Mouse (Mus musculus): ENCODE measurements around the gene Car9. TPM values are rescaled to one million over a fixed set of nuclear protein-coding genes. Genes with fewer than 3 reads are reported as not detected.

Car9 gene
- polyA plus RNA-seq, 1 experiment from 2014 or later, result 4.8 TPM

DNA sequence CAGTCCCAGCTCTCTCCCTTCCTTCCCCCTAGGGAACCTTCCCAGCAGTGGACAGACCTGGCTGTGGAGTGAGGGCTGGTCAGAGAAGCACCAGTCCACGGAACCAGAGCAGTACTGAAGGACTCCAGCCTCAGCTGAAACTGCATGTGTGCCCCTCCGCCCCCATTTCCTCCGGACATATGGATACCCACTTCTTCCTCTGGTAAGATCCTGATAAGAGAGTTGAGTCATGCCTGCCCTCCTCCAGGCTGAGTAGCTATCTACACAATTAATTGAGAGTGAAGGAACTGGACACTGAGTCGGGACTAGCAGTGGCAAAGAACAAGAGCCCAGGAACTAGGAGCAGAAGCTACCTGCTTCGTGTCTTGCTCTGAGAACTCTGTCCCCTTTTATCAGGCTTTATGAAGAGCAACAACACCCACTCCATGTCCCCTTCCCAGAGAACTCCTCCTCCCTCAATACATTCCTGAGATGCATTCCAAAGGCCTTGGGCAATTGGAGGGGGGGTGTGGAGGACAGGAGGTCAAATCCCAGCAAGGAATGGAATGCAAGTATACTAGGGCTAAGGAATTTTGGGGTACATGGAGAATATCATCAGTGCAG, 51.4 kb downstream of the Car9 start:
- Histone ChIP-seq H3K9me3 (replicated peaks) (no peaks in the 10 kb centered on the region), H3K4me3 (replicated peaks) (peak overlapping the region; percentile 27), H3K4me1 (peaks cover 43% of the 10 kb centered on the region), H3K27me3 (no peaks in the 10 kb centered on the region), H3K9ac (peak overlapping the region; percentile 21; the same call in 1 of the 2 replicates), H3K36me3 (peaks cover 37% of the 10 kb centered on the region), H3K27ac (replicated peaks) (peak overlapping the region; percentile 85), H3K4me2 (replicated peaks) (peak overlapping the region; percentile 84)
- no peak for ATAC-seq (ENCODE audit: insufficient number of reproducible peaks, low FRiP score, low TSS enrichment, low read depth)
- WGBS, result 21% methylated on average over 5 of the region's 5 CpGs

DNA sequence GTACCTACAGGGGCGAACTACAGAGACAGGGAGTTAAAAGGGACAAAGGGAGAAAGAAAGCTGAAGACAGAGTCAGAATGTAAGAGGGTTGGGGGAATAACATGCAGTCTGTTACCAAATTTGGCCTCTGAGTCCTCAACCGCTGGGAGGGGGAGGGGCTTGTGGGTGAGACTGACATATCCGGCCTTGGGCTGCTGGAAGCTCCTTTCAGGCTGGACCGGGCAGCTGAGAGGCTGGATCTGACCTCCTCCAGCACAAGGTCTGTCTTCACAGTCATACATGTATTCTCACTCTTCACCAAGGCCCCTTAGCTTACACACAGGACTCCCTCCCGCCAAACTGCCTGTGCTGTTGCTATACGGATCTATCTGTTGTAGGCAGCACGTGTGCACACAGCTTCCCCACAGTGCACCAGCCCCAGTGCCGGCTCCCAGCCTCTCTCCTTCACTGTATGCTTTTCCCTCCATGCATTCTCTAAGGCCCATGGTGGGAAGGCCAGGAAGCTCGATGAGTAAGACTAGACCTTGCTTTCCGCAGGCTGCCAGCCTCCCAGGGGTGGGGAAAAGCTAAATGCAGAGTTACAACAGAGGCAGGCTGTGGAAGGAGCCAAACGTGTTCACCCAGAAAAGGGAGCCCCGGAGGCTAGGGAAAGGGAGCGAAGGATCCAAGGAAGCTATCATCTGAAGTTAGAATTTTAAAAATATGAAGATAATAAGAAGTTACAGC, 52.0 kb downstream of the Car9 start:
- H3K36me3 ChIP-seq, result peaks cover 30% of the 10 kb centered on the region
- H3K4me3 ChIP-seq (replicated peaks), result peak overlapping the region; percentile 27
- no peak for ATAC-seq (ENCODE audit: insufficient number of reproducible peaks, low FRiP score, low TSS enrichment, low read depth)
- H3K27me3 ChIP-seq, result no peaks in the 10 kb centered on the region
- H3K9ac ChIP-seq, result peak overlapping the region; percentile 21; the same call in 1 of the 2 replicates
- H3K4me1 ChIP-seq, result peaks cover 50% of the 10 kb centered on the region
- peak overlapping the region; percentile 85 for H3K27ac ChIP-seq (replicated peaks)
- H3K4me2 ChIP-seq (replicated peaks), result peak overlapping the region; percentile 84
- WGBS, result 11% methylated on average over 13 of the region's 13 CpGs
- no peaks in the 10 kb centered on the region for H3K9me3 ChIP-seq (replicated peaks)

GRCm38 (mm10) chr4:43559519-43560242, 52.9 kb downstream of the Car9 start:
- H3K27ac ChIP-seq (replicated peaks), result peak overlapping the region; percentile 31; the same call in 1 of the 2 replicates
- peak overlapping the region; percentile 84 for H3K4me2 ChIP-seq (replicated peaks)
- peak overlapping the region; percentile 95 for H3K4me3 ChIP-seq (replicated peaks)
- H3K36me3 ChIP-seq, result peaks cover 26% of the 10 kb centered on the region
- no peaks in the 10 kb centered on the region for H3K27me3 ChIP-seq
- H3K9me3 ChIP-seq (replicated peaks), result no peaks in the 10 kb centered on the region
- WGBS, result 64% methylated on average over 13 of the region's 13 CpGs
- no peak for ATAC-seq (ENCODE audit: insufficient number of reproducible peaks, low FRiP score, low TSS enrichment, low read depth)
- no peak overlapping the region for H3K9ac ChIP-seq
- H3K4me1 ChIP-seq, result peaks cover 55% of the 10 kb centered on the region

- H3K4me3 ChIP-seq (replicated peaks), result peak overlapping the region; percentile 95
- H3K27ac ChIP-seq (replicated peaks), result peak overlapping the region; percentile 11; the same call in 1 of the 2 replicates
- no peaks in the 10 kb centered on the region for H3K9me3 ChIP-seq (replicated peaks)
- no peaks in the 10 kb centered on the region for H3K27me3 ChIP-seq
- WGBS, result 30% methylated on average over 6 of the region's 6 CpGs
- peaks cover 26% of the 10 kb centered on the region for H3K36me3 ChIP-seq
- peaks cover 55% of the 10 kb centered on the region for H3K4me1 ChIP-seq
- H3K9ac ChIP-seq, result no peak overlapping the region
- ATAC-seq (ENCODE audit: insufficient number of reproducible peaks, low FRiP score, low TSS enrichment, low read depth), result no peak
- H3K4me2 ChIP-seq (replicated peaks), result peak overlapping the region; percentile 84
These were observed 53.5 kb downstream of the Car9 start for GRCm38 (mm10) chr4:43560243-43560611.

DNA sequence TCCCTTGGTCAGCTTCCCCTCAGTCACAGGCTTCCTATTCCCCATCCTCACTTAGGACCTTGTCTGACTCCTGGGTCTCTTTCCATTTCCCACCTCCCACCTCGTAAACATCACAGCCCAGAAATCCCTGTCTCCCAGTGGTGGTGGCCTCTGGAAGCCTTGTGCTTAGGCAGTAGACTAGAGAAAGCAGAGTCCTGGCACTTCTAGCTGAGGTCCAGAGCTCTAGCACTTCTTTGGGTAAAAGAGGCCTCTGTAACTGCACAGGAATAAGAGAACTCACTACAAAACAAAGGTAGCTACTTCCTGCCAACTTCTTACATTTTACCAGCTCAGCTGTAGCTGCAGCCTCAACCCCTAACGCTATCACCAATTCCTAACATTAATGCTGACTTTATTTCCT, 54.2 kb downstream of the Car9 start:
- Histone ChIP-seq H3K4me3 (replicated peaks) (peak overlapping the region; percentile 95), H3K27me3 (no peaks in the 10 kb centered on the region), H3K36me3 (peaks cover 26% of the 10 kb centered on the region), H3K9me3 (replicated peaks) (no peaks in the 10 kb centered on the region), H3K4me1 (peaks cover 55% of the 10 kb centered on the region), H3K27ac (replicated peaks) (no peak overlapping the region; the same call in 1 of the 2 replicates), H3K4me2 (replicated peaks) (peak overlapping the region; percentile 84), H3K9ac (peak overlapping the region; percentile 89; the same call in 1 of the 2 replicates)
- WGBS, result 19% methylated on average over 2 of the region's 2 CpGs
- ATAC-seq (ENCODE audit: insufficient number of reproducible peaks, low FRiP score, low TSS enrichment, low read depth), result no peak

DNA sequence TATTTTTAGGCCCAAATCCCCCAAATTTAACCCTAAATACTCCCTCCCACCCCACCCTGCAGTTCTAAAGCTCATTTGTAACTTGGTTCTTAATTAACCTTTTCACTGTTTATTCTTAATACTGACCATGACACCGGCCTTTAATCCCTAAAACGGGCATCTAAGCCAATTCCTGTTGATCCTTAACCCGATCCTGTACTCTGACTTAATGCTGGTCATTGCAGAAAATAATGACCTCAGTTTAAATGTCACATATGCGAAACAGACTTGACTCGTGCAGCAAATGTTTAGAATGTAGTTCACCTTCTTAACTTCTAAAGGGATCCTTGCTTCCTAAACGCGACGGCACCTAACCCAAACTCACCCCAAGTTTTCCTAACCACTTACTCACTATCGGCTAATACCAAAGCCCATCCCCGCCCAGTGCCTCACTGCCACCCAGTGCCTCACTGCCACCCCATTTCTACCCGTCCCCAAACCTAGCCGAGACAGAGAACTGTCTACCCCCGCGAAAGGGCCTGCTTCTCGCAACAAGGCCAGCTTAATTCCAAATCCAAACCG, 54.8 kb downstream of the Car9 start:
- H3K4me2 ChIP-seq (replicated peaks), result peak overlapping the region; percentile 84
- under 1% methylated on average over 16 of the region's 16 CpGs for WGBS
- peak overlapping the region; percentile 100 for H3K27ac ChIP-seq (replicated peaks)
- ATAC-seq (ENCODE audit: insufficient number of reproducible peaks, low FRiP score, low TSS enrichment, low read depth), result no peak; the same call in 1 of the 2 replicates
- peak overlapping the region; percentile 89 for H3K9ac ChIP-seq
- no peaks in the 10 kb centered on the region for H3K27me3 ChIP-seq
- peaks cover 26% of the 10 kb centered on the region for H3K36me3 ChIP-seq
- H3K4me1 ChIP-seq, result peaks cover 55% of the 10 kb centered on the region
- no peaks in the 10 kb centered on the region for H3K9me3 ChIP-seq (replicated peaks)
- H3K4me3 ChIP-seq (replicated peaks), result peak overlapping the region; percentile 95

- no peaks in the 10 kb centered on the region for H3K27me3 ChIP-seq
- peak within 1 kb of the TSS; percentile 100 for H3K27ac ChIP-seq (replicated peaks)
- H3K9ac ChIP-seq, result peak within 1 kb of the TSS; percentile 89
- no peaks in the 10 kb centered on the region for H3K9me3 ChIP-seq (replicated peaks)
- peak within 1 kb of the TSS; percentile 95 for H3K4me3 ChIP-seq (replicated peaks)
- ATAC-seq (ENCODE audit: insufficient number of reproducible peaks, low FRiP score, low TSS enrichment, low read depth), result peak; percentile 93
- peaks cover 52% of the 10 kb centered on the region for H3K4me1 ChIP-seq
- peaks cover 30% of the 10 kb centered on the region for H3K36me3 ChIP-seq
- WGBS, result under 1% methylated on average over 62 of the region's 62 CpGs
- peak within 1 kb of the TSS; percentile 84 for H3K4me2 ChIP-seq (replicated peaks)
These were observed 55.4 kb downstream of the Car9 start, which contains the start of the genes Creb3 and Tln1 for GRCm38 (mm10) chr4:43561997-43562768. TSS of gene Creb3 (plus strand) at chr4:43562332. TSS of gene Tln1 (minus strand) at chr4:43562691.

GRCm38 (mm10) chr4:43562769-43563600, 56.2 kb downstream of the Car9 start:
- ATAC-seq (ENCODE audit: insufficient number of reproducible peaks, low FRiP score, low TSS enrichment, low read depth), result no peak
- H3K27ac ChIP-seq (replicated peaks), result peak overlapping the region; percentile 100
- H3K4me1 ChIP-seq, result peaks cover 44% of the 10 kb centered on the region
- no peaks in the 10 kb centered on the region for H3K27me3 ChIP-seq
- H3K9ac ChIP-seq, result peak overlapping the region; percentile 89
- H3K9me3 ChIP-seq (replicated peaks), result no peaks in the 10 kb centered on the region
- H3K4me2 ChIP-seq (replicated peaks), result peak overlapping the region; percentile 84
- H3K4me3 ChIP-seq (replicated peaks), result peak overlapping the region; percentile 95
- H3K36me3 ChIP-seq, result peaks cover 38% of the 10 kb centered on the region
- WGBS, result 4% methylated on average over 22 of the region's 22 CpGs
